Mouse (Mus musculus): ENCODE results near the gene Cldn9. TPM values are rescaled to one million over a fixed set of nuclear protein-coding genes. Genes with fewer than 3 reads are reported as not detected.

The Cldn9 gene
- total RNA-seq, 1 experiment, result 3.7 TPM

GRCm38 (mm10) chr17:23681086-23681485, 2.7 kb downstream of the Cldn9 start:
- in situ Hi-C loops (cut with MboI; ENCODE audit: low sequenced_read_pairs in 2 of 2, unreplicated experiment in 2 of 2), result no loop called here
- TF ChIP-seq ZC3H11A (IDR thresholded peaks at IDR 0.05; ENCODE audit: borderline replicate concordance, low read depth, low read length), result no peak
- TF ChIP-seq ZNF384 (IDR thresholded peaks at IDR 0.05; ENCODE audit: low read depth, low read length), result no peak
- no peak for TF ChIP-seq MAFK (IDR thresholded peaks at IDR 0.05; ENCODE audit: insufficient read depth, low read depth, low read length)
- TF ChIP-seq HCFC1 (IDR thresholded peaks at IDR 0.05; ENCODE audit: borderline replicate concordance, insufficient read depth, low read length), result no peak
- no peak for TF ChIP-seq CHD2 (IDR thresholded peaks at IDR 0.05; ENCODE audit: low read depth, low read length)
- H3K4me3 ChIP-seq (ENCODE audit: insufficient read depth in 1 of 2, low read depth in 1 of 2, low read length in 2 of 2, poor library complexity in 1 of 2, severe bottlenecking in 1 of 2), result no peak overlapping the region
- DNase-seq (ENCODE audit: low read depth, low spot score), result no peak
- no peaks in the 10 kb centered on the region for H3K9me3 ChIP-seq (ENCODE audit: control insufficient read depth, insufficient read depth, low read depth, low read length)
- H3K4me1 ChIP-seq (ENCODE audit: control insufficient read depth in 2 of 2, insufficient read depth in 2 of 2, low read length in 2 of 2, poor library complexity in 1 of 2), result peaks cover 5 to 40% of the 10 kb centered on the region in 2 experiments
- H3K9ac ChIP-seq (ENCODE audit: insufficient read depth, low read depth, low read length, poor library complexity, severe bottlenecking), result no peak overlapping the region
- peaks cover 6% of the 10 kb centered on the region; the same call in 1 of the 2 replicates for H3K36me3 ChIP-seq (ENCODE audit: control insufficient read depth, insufficient read depth, low read length, poor library complexity, severe bottlenecking)
- no peak overlapping the region for H3K27ac ChIP-seq (ENCODE audit: insufficient read depth, low read depth, low read length, poor library complexity, severe bottlenecking)

- TF ChIP-seq HCFC1 (IDR thresholded peaks at IDR 0.05; ENCODE audit: borderline replicate concordance, insufficient read depth, low read length) (no peak), ZC3H11A (IDR thresholded peaks at IDR 0.05; ENCODE audit: borderline replicate concordance, low read depth, low read length) (no peak), MAFK (IDR thresholded peaks at IDR 0.05; ENCODE audit: insufficient read depth, low read depth, low read length) (no peak), ZNF384 (IDR thresholded peaks at IDR 0.05; ENCODE audit: low read depth, low read length) (no peak)
These were observed 3.5 kb downstream of the Cldn9 start for GRCm38 (mm10) chr17:23680336-23680735.

DNA sequence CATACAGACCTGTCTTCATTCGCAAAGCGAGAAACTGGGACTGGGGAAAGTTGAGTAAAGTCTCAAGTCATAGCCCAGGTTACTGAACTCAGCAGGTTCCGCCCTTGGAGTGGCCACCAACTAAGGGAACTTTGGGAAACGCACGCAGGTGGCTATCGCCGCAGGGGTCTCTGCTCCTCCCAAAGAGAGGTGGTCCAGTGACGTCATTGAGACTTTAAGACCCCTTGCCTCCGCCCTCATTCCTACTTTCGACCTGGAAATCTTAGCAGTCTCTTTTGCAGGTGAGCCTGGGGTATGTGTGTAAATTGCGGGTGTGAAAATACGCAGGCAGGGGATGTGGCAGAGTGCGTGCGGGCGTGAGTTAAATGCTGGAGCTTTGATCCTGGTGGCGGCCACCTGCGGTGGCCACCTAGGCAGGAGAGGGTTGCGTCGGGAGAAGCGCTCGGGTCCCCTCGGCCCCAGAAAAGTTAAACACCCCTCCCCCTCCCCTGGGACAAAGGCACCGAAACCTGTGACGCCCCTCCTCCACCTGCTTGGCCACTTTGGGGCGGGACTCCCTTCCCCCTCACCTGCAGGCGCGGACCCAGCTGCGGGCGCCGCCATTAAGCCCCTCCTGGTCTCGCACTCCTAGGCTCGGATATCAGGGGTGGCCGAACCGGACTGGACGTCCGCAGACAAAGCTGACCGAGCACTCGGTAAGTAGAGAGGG, 4.5 kb downstream of the Cldn9 start, which contains the start of gene Cldn6:
TSS of gene Cldn6 (plus strand) at position 123 of the 709 bp plus-strand sequence.
- Histone ChIP-seq H3K9me3 (ENCODE audit: control insufficient read depth, insufficient read depth, low read depth, low read length) (no peaks in the 10 kb centered on the region), H3K36me3 (ENCODE audit: control insufficient read depth, insufficient read depth, low read length, poor library complexity, severe bottlenecking) (peaks cover 8% of the 10 kb centered on the region; the same call in 1 of the 2 replicates), H3K27ac (ENCODE audit: insufficient read depth, low read depth, low read length, poor library complexity, severe bottlenecking) (no peak within 1 kb of the TSS), H3K4me3 (ENCODE audit: insufficient read depth in 1 of 2, low read depth in 1 of 2, low read length in 2 of 2, poor library complexity in 1 of 2, severe bottlenecking in 1 of 2) (peak within 1 kb of the TSS; percentile 56 to 69), H3K9ac (ENCODE audit: insufficient read depth, low read depth, low read length, poor library complexity, severe bottlenecking) (peak within 1 kb of the TSS; percentile 67), H3K4me1 (ENCODE audit: control insufficient read depth in 2 of 2, insufficient read depth in 2 of 2, low read length in 2 of 2, poor library complexity in 1 of 2) (peaks cover 5 to 44% of the 10 kb centered on the region in 2 experiments)
- in situ Hi-C loops (cut with MboI; ENCODE audit: low sequenced_read_pairs in 2 of 2, unreplicated experiment in 2 of 2), result no loop called here
- no peak for TF ChIP-seq CHD2 (IDR thresholded peaks at IDR 0.05; ENCODE audit: low read depth, low read length)
- TF ChIP-seq MAFK (IDR thresholded peaks at IDR 0.05; ENCODE audit: insufficient read depth, low read depth, low read length), result no peak
- no peak for TF ChIP-seq ZNF384 (IDR thresholded peaks at IDR 0.05; ENCODE audit: low read depth, low read length)
- no peak for TF ChIP-seq HCFC1 (IDR thresholded peaks at IDR 0.05; ENCODE audit: borderline replicate concordance, insufficient read depth, low read length)
- TF ChIP-seq ZC3H11A (IDR thresholded peaks at IDR 0.05; ENCODE audit: borderline replicate concordance, low read depth, low read length), result no peak
- no peak for DNase-seq (ENCODE audit: low read depth, low spot score)

More at GRCm38 (mm10) chr17:23680336-23680735, 3.5 kb downstream of the Cldn9 start:
- peaks cover 5 to 44% of the 10 kb centered on the region in 2 experiments for H3K4me1 ChIP-seq (ENCODE audit: control insufficient read depth in 2 of 2, insufficient read depth in 2 of 2, low read length in 2 of 2, poor library complexity in 1 of 2)
- no peak overlapping the region for H3K27ac ChIP-seq (ENCODE audit: insufficient read depth, low read depth, low read length, poor library complexity, severe bottlenecking)
- peak overlapping the region; percentile 67 for H3K9ac ChIP-seq (ENCODE audit: insufficient read depth, low read depth, low read length, poor library complexity, severe bottlenecking)
- H3K4me3 ChIP-seq (ENCODE audit: insufficient read depth in 1 of 2, low read depth in 1 of 2, low read length in 2 of 2, poor library complexity in 1 of 2, severe bottlenecking in 1 of 2), result peak overlapping the region in 1 of 2 experiments; percentile 69; a peak in 3 of 4 replicates
- no peak for DNase-seq (ENCODE audit: low read depth, low spot score)
- in situ Hi-C loops (cut with MboI; ENCODE audit: low sequenced_read_pairs in 2 of 2, unreplicated experiment in 2 of 2), result no loop called here
- peaks cover 6% of the 10 kb centered on the region; the same call in 1 of the 2 replicates for H3K36me3 ChIP-seq (ENCODE audit: control insufficient read depth, insufficient read depth, low read length, poor library complexity, severe bottlenecking)
- H3K9me3 ChIP-seq (ENCODE audit: control insufficient read depth, insufficient read depth, low read depth, low read length), result no peaks in the 10 kb centered on the region

DNA sequence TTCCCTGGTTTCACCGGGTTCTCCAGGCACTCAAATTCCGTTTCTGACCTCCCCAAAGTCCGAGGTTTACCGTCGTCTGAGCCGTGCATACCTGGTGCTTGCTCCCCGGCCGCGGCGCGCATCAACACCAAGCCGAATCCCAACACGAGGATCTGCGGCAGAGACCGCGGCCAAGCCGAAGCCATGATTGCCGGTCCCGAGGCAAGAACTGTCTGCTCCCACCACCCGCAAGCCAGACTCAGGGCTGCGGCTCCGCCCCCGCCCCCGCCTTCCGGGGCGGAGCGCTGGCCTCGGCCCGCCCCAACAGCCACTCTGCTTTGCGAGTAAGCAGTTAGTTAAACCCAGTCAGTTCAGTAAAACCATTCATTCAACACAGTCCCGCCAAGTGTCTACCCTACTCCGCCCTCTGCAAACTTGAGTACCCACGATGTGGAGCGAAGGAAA, 6.6 kb downstream of the Cldn9 start, which contains the start of gene Tnfrsf12a:
TSS of gene Tnfrsf12a (minus strand) at position 233 of the 444 bp plus-strand sequence.
- Histone ChIP-seq H3K4me1 (ENCODE audit: control insufficient read depth in 2 of 2, insufficient read depth in 2 of 2, low read length in 2 of 2, poor library complexity in 1 of 2) (peaks cover 4 to 30% of the 10 kb centered on the region in 2 experiments; a peak in 3 of 4 replicates), H3K9me3 (ENCODE audit: control insufficient read depth, insufficient read depth, low read depth, low read length) (no peaks in the 10 kb centered on the region), H3K9ac (ENCODE audit: insufficient read depth, low read depth, low read length, poor library complexity, severe bottlenecking) (peak within 1 kb of the TSS; percentile 85), H3K36me3 (ENCODE audit: control insufficient read depth, insufficient read depth, low read length, poor library complexity, severe bottlenecking) (peaks cover 8% of the 10 kb centered on the region; the same call in 1 of the 2 replicates), H3K4me3 (ENCODE audit: insufficient read depth in 1 of 2, low read depth in 1 of 2, low read length in 2 of 2, poor library complexity in 1 of 2, severe bottlenecking in 1 of 2) (peak within 1 kb of the TSS; percentile 83 to 84), H3K27ac (ENCODE audit: insufficient read depth, low read depth, low read length, poor library complexity, severe bottlenecking) (no peak within 1 kb of the TSS)
- peak; percentile 80 for DNase-seq (ENCODE audit: low read depth, low spot score)
- TF ChIP-seq CHD2 (IDR thresholded peaks at IDR 0.05; ENCODE audit: low read depth, low read length) (no peak), ZC3H11A (IDR thresholded peaks at IDR 0.05; ENCODE audit: borderline replicate concordance, low read depth, low read length) (no peak), MAFK (IDR thresholded peaks at IDR 0.05; ENCODE audit: insufficient read depth, low read depth, low read length) (no peak), HCFC1 (IDR thresholded peaks at IDR 0.05; ENCODE audit: borderline replicate concordance, insufficient read depth, low read length) (no peak), ZNF384 (IDR thresholded peaks at IDR 0.05; ENCODE audit: low read depth, low read length) (no peak)
- in situ Hi-C loops (cut with MboI; ENCODE audit: low sequenced_read_pairs in 2 of 2, unreplicated experiment in 2 of 2), result no loop called here

All from ES-E14 (cell line).